Mouse (Mus musculus) gastrocnemius, postnatal 4 days (tissue): ENCODE data around the gene Chrne. TPM values are rescaled to one million over a fixed set of nuclear protein-coding genes. Genes with fewer than 3 reads are reported as not detected.

ENCODE experiments used
- DNase-seq, 2 experiments: peaks; one replicate each; pipeline ENCODE4 v3.0.0; 2021 to 2022; ENCODE audit warnings: low spot score in 2 of 2, mixed read lengths in 2 of 2
- total RNA-seq, 2 experiments: library from RNA; stranded (reverse); gene quantifications; 2 replicates each; pipeline ENCODE4 v1.2.3; 2021

Gene Chrne
- total RNA-seq, 2 experiments from 2014 or later = 13.8 to 21.4 TPM

GRCm38 (mm10) chr11:70652029-70652883 lies 33.2 kb upstream of the Chrne start:
- no peak for DNase-seq

- no peak for DNase-seq
These were observed 32.4 kb upstream of the Chrne start for GRCm38 (mm10) chr11:70651391-70651790.

GRCm38 (mm10) chr11:70650322-70651175 lies 31.5 kb upstream of the Chrne start:
- no peak for DNase-seq

DNA sequence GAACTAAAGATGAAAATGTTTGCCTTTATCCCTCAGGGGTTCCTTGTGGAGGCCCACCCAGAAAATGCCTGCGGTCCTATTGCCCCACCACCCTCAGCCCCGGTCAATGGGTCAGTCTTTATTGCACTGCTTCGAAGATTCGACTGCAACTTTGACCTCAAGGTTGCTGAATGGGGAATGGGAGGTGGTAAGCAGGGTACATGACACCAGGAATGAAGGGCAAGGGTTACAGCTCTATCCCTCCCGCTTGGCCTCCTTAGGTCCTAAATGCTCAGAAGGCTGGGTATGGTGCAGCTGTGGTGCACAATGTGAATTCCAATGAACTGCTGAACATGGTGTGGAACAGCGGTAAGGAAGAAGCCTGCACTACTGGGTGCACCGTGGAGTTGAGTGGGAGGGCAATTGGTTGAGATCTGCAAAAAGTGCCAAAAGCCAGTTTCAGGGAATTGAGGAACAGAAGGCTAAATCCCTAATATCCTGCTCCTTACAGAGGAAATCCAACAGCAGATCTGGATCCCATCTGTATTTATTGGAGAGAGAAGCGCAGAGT lies 30.2 kb upstream of the Chrne start:
- no peak for DNase-seq

DNA sequence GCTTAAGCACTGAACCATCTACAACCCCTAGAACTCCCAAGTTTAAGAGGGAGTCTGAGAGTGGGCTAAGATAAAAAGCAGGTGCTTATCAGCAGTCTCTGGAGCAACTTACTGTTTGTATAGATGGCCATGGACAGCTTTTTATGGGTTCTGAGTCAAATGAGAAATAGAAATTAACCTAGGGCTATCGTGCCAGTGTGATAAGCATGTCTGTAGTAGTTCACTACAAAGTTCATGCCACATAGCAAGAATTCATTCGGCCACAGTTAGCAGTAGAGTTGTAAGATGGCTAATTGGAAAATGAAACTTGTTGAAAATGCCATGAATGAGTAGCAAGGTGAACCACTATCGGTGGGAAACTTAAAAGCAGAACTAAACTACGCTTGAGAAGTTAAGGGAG lies 29.5 kb upstream of the Chrne start:
- no peak for DNase-seq

- peak in 1 of 2 experiments; percentile 42 for DNase-seq
These were observed 28.9 kb upstream of the Chrne start for GRCm38 (mm10) chr11:70647716-70648420.

DNA sequence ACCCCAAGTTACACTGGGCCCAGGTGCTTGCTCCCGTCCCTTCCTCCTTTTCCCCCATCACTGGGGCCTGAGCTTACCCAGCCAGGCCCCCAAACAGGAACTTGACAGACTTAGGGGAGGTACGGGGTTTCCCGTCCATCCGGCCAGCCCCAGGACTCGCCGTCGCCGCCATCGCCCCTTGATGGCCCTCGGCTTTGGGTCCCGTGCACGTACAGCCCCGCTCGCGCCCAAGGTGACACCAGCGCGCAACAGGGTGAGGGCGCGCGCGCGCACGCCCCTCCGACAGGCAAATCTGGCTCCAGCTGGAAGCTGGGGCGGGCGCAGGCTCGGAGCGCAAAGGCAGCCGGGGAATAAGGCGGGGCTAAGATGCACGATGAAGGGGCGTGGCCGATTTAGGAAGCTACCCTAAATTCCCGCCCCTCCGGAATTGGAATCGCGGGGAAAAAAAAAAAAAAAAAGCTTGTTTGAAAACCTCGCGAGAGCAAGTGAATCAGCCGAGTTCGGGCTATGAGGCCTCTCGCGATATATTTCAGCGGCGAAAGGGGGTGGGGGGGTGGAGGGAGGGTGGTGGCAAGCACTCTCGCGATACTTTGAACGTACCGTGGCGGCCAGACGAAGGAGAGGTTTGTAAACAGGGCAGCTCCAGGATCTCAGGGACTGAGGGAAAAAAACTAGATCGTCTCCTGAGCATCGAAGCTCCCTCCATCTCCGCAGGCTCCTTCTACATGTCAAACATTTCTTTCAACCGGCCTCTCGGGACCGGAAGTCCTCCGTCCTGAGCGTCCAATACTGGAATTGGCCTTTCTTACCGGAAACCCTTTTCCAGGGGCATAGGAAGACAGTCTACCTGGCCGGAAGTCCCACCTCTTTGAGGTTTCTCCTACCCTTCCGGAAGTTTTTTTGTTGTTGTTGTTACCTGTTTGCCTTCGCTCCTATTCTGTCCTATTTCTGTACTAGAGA lies 28.0 kb upstream of the Chrne start, which contains the start of the genes Rnf167 and Slc25a11:
Gene Rnf167, plus strand, starts transcription at position 545 of the 960 bp plus-strand sequence.
Gene Slc25a11, minus strand, starts transcription at position 789 of the 960 bp plus-strand sequence.
- DNase-seq = peak; percentile 87 to 96

- no peak for DNase-seq
These were observed 27.2 kb upstream of the Chrne start for GRCm38 (mm10) chr11:70646259-70646555.

DNA sequence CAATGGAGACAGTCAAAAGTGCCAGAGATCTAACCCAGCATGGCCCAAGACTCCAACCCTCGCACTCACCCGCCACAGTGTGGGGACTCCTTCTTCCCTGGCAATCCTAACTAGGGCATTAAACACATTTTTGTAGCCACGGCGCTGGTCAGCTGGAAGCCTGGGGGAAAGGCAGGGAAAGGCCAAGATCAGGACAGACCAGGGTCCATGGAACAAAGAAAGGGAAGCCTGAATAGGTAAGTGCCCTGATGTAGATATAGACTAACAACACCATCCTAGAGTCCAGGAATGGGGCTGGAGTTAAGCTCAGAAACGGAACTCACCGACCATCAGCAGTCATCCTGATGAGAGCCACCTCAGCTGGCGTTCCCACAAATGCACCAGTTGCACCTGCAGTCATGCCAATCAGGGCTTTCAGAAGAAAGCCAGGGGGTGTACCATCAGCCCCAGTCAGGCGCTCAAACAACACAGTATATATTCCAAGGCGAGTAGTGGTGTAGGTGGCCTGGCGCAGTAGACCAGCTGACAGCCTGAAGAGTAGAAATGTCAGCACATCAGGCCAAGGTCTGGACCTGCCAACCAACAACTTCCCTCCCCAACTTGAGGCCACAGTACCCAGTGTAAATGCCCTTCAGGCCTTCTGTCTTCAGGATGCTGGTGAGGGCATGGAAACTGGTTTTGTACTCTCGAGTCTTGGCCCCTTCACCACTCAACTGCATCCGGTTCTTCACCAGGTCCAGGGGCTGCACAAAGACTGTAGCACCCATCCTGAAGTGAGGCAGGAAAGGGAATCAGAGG lies 26.6 kb upstream of the Chrne start:
- no peak for DNase-seq

- no peak for DNase-seq
These were observed 25.6 kb upstream of the Chrne start for GRCm38 (mm10) chr11:70644564-70645103.

GRCm38 (mm10) chr11:70643051-70643450 lies 24.0 kb upstream of the Chrne start:
- DNase-seq = no peak

GRCm38 (mm10) chr11:70641241-70641640 lies 22.2 kb upstream of the Chrne start:
- DNase-seq = no peak

- DNase-seq = no peak
These were observed 21.0 kb upstream of the Chrne start for GRCm38 (mm10) chr11:70639976-70640375.

DNA sequence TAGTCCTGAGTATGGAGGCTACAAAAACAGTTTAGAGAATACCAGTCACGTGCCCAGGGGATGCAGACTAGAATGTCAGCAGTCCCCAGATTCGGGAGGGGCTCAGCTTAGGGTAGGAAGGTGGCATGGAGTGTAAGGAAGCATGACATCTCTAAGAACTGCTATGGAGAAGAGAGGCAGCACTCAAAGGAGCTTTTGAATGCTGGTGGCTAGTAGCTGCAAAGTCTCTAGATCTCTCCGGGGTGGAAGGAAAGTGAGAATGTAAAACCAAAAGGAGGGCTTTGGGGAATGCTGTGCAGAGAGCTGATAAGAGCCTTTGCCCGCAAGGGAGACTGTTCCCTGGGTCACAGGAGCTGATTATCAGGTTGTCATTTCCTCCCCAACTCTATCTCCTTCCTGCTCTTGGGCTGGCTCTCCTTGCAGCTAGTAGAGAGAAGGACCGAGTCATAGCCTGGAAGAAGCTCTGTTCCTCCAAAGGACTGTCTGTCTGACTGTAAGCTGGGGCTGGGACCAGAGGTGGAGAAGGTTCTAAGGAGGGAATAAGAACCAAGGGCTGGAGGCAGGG lies 19.8 kb upstream of the Chrne start, which contains the start of gene Gp1ba:
Gene Gp1ba, plus strand, starts transcription at position 409 of the 565 bp plus-strand sequence.
- DNase-seq = no peak

DNA sequence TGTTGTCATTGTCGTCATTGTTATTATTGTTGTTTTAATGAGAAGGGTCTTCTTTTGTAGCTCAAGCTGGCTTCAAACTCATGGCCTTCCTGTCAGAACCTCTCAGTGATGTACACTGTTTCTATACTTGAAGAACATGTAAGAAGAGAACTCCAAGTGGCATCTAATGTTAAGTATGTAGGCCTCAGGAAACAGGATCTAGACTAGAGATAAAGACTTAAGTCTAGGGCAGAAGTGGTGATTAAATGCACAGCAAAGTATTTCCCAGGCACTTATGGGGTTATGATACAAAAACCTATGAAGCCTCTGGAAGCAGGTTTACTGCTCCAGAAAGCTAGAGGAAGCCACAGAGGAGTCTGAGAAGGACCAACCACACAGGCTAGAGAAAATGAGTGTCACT lies 19.3 kb upstream of the Chrne start:
- DNase-seq = no peak

- no peak for DNase-seq
These were observed 18.7 kb upstream of the Chrne start for GRCm38 (mm10) chr11:70637764-70638163.

- no peak for DNase-seq
These were observed 16.6 kb upstream of the Chrne start for GRCm38 (mm10) chr11:70635601-70636000.

DNA sequence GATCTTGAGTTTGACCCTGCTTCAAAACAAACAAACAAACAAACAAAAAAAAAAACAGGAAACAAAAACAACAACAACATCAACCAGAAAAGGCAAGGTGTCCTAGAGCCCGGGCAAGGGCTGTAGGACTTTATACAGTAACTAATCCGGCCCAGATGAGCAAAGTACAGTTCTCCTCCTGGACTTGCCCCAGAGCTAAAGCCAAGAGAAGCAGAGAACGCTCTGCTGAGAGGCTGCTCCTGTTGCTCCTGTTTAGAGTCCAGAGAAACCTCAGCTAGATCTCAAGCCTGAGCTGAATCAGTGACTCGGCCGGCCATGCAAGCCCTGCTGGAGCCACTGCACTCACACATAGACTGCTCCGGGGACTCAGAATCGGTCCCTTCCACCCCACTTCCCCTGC lies 11.1 kb upstream of the Chrne start:
- no peak for DNase-seq
